Mouse (Mus musculus) spleen, postnatal 14 days (tissue): ENCODE data around the gene Prdx1.
"Not testable (repeated sequence)": the region's sequence is repeated elsewhere in the genome, so short reads cannot be mapped to it uniquely, and the experiment has no call there.

Experiments used
- DNase-seq, 2 experiments: peaks; one replicate each; pipeline ENCODE4 v3.0.0; 2021 to 2022; ENCODE audit warnings: low spot score in 2 of 2

Prdx1 gene

DNA sequence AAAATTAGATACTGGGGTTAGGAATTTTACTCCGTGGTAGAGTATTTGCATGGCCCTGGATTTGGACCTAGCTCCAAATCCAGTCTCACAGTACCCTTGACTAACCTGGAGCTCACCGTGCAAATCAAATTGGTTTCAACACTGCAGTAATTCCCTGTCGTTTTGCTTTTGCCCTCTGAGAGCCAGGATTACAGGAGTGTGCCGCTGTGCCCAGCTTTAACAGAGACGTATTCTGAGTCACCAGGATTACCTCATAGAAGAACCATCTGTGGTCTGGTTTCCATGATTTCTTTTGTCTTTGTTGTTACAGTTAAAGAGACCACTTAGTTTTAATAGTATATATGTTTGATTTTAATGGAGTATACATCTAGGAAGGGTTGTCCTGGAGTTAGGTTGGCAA is 6.2 kb upstream of the Prdx1 start:
- DNase-seq: no peak

DNA sequence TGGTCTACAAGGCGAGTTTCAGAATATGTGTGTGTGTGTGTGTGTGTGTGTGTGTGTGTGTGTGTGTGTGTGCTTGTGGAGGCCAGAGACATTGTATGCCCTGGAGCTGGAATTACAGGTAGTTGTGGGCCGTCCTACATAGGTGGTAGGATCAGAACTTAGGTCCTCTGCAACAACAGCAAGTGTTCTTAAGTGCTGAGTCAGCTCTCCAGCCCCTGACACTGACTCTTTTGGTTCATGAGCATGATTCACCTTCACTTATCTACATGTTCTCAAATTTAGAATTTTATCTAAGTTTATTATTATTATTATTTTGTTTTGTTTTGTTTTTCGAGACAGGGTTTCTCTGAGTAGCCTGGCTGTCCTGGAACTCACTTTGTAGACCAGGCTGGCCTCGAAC is 4.8 kb upstream of the Prdx1 start:
- not testable (repeated sequence) for DNase-seq

DNA sequence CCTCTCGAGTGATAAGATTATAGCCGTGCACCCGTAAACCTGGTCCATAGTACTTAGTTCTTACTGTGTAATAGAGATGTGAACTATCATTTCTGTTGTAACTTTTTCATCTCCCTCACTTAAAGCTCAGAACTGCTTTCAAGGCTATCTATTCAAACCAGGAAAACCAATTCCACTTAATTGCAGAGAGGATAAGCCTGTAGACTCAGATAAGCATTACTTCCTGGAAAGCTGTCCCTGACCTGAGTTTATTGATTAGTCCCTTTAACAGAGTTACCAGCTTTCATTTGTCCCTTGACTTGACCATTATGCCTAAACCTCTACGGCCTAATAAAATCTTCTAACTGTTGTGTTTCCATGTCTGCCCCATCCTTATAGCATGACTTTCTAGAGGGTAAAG is 1.4 kb upstream of the Prdx1 start:
- no peak for DNase-seq

DNA sequence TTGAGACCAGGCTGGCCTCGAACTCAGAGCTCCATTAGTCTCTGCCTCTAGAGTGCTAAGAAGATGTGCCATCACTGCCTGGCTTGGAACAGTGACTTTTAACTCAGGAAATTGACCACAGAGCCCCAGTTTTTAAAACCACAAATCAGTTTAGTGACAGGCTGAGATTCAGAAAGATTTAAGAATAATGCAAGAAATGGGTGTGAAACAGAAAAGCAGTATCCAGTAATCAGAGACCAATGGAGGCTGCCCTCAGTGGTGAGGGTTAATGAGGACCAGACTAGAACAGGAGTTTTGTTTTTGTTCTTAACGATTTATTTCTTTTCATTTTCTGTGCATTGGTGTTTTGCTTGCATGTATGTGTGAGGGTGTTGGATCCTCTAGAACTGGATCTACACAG is 679 bp upstream of the Prdx1 start:
- no peak for DNase-seq

DNA sequence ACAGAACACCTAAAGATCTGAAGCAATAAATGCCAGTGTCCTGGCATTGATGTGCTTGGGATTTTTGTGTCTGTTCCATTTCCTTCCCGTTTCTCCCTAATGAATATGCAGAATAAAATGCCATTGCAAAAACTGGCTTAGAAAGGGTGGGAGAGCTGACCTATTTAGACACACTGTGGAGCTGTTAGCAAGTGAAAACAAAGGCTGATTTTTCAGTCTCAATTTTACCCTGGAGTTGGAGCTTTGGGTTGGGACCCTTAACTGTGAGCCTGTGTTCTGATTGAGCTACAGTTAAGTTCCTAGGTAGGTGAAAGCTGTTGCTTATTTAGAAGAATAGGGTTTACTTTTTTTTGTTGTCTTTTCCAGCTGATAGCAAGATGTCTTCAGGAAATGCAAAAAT is 1.7 kb downstream of the Prdx1 start:
- no peak for DNase-seq

DNA sequence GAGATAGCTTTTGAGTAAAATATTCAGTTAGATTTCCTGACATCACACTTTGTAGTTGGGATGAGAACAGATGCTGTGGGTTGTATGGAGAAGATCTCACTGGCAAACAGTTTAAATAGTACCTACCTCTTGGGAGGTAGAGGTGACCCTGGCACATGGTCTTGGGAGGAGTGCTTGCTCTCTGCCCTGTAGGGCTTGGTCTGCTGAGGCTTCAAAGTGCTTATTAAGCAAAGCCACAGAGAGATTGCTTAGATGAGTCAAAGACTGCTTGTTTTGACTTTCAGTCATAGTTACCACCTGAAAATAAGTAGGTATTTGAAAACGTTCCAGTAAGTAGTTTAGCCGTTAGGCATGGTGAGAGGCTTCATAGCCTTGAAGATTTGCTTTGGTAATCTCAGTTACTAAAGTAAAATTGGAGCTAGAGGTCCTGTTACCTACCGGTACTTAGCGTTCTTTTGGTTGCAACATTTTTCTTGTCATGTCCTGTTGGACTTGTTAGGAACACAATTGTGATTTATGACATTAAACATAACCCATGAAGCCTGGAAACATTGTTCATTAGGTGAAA is 4.0 kb downstream of the Prdx1 start:
- DNase-seq: no peak

DNA sequence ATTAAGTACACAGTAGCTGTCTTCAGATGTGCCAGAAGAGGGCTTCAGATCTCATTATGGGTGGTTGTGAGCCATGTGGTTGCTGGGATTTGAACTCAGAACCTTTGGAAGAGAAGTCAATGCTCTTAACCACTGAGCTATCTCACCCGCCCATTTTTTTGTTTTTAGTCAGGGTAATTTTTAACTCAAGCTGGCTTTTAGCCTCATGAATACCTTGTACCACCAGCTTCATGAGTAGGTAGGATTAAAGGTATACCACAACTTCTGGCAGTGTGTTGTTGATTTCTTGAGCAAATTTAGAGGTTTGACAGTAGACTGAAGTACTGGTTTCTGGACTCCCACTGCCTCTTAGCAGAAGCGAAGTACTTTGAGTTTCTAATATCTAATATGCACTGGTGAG is 6.8 kb downstream of the Prdx1 start:
- no peak for DNase-seq

DNA sequence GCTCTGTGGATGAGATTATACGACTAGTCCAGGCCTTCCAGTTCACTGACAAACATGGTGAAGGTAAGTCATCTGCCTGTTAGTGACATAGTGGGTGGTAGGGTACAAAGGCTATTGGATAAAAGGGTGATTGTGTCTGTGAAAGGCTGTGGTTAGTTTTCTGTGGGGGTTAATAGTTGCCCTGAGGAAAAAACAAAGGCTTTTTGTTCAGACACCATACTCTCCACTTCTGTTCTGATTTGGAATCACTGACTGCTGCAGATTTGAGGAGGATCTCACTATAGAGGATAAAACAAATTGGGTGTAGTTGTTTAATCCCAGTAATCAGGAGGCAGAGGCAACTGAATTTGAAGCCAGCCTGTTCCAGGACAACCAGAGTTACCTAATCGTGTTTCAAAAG is 8.4 kb downstream of the Prdx1 start:
- no peak for DNase-seq

DNA sequence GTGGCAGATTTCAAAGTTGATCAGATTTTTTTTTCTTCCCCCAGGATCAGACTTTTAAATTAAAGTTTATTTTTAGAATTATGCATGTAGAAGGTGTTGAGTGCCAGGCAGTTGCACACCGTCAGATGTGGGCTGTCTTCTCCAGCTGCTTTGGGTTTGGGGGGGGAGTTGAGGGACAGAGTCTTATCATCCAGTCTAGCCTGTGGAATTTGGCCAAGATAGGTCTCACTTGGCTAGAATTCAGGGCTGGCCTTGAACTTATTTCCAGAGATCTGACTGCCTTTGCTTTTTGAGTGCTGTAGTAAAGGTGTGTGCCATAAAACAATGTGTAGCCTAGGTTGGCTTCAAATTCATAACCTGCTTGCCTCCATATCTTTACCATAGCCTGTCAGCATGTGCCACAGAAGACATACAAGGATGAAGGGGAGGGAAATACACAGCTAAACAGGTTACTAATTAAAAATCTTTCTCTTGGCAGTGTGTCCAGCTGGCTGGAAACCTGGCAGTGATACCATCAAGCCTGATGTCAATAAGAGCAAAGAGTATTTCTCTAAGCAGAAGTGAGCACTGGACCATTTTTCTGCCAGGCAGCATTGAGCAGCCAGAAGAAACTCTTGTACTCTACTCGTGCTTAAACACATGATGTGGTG is 13.5 kb downstream of the Prdx1 start:
- no peak for DNase-seq

DNA sequence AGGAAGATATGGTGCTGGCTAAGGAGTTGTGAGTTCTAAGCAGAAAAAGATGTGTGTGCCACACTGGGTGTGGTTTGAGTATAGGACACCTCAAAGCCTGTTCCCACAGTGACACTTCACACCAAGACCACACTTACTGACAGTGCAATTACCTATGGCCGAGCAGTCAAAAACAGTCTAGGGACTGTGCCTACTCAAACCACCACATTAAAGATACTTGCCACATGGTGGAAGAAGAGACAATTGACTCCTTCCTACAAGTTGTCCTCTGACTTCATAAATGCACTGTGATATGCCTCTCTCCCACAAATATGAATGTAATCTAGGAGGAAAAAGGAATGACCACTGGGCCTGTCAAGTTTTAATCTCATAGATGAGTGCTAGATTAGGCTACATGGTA is 15.6 kb downstream of the Prdx1 start:
- no peak for DNase-seq

DNA sequence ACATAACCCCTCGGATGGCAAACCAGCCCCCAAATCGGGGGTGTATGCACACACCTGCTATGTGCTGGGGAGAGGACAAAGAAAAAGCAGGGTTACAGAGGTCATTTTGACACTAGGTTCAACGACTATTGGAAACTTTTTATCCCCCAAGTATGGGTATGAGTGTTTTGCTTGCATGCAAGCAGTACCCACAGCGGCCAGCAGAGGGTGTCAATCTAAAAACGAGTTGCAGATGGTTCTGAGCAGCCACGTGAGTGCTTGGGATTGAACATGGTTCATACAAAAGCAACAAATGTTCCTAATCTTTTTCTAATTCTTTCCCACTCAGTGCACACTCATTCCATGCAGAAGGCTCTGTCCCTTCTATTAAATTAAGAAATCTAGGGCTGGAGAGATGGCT is 18.5 kb downstream of the Prdx1 start:
- DNase-seq: peak; percentile 61 to 81

DNA sequence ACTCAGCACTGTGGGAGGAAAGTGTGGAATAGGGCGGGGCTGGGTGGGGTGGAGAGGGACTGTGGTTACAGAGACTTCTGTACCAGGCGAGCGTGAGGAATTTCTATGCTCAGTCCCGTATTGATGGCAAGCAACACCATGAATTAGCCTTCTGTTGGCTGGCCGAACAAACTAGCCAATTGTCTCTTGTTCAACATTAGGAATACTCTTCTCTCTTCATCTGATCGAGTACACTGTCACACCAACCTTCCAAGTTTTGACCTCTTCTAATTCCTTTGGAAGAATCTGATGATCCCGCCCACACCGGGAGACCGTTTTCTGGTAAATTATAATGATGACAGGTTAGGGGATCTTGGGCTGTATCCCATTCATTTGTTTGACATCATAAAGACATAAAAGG is 22.3 kb downstream of the Prdx1 start:
- no peak for DNase-seq

DNA sequence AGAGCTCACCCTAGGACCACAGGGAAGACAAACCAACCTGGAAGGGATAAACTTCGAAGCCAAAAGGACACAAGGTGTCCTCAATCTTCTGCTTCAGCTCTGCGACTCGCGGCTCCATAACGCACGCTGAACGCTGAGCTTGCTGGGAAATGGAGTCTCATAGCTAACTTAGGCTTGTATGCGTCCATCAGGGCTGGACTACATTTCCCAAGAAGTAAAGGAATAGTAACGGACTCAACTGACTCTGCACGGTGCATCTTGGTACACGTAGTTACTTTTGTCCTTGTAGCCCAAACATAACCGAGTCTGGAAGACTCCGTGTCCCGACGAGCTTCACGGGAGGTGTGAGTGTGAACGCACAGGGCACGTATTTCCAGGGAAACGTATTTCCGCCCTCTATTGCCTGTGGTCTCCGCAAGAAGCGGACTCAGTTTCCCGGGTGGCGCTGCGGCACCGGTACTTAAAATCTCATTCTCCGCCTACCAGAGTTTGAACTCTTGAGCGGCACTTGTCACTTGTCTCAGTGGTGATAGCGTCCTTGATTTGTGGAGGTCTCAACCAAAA is 22.9 kb downstream of the Prdx1 start, which contains the start of the genes Mmachc and Ccdc163:
Gene Mmachc (minus strand): TSS at position 206 of the 564 bp plus-strand sequence.
Gene Ccdc163 (plus strand): TSS at position 309 of the 564 bp plus-strand sequence.
- DNase-seq: peak; percentile 57 to 73

DNA sequence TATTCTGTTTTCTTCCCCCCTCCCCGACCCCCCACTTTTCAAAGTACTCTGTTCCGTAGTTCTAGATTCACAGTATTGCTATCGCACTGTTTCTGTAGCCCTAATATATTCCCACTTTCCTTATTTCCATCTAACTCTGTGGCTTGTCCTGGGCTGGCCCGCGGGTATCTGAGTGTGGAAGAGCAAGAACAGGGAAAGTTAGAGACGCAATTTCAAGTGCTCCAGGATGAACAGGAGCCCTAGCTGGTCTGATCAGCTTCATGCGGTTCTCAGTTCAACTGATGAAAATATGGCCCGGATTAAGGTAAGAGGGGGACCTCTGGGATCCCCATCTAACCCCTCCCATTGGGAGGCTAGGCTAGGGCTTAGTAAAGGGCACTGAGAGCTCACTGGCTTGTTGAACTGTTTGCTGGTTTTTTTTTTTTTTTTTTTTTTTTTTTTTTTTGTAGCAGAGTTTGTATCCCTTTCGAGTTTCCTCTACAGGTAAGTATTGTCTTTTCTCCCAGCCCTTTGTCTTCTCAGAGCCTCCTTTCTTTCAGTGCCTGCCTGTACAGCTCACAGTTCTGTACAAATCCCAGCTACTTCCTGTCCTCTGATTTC is 23.5 kb downstream of the Prdx1 start:
- DNase-seq: no peak

DNA sequence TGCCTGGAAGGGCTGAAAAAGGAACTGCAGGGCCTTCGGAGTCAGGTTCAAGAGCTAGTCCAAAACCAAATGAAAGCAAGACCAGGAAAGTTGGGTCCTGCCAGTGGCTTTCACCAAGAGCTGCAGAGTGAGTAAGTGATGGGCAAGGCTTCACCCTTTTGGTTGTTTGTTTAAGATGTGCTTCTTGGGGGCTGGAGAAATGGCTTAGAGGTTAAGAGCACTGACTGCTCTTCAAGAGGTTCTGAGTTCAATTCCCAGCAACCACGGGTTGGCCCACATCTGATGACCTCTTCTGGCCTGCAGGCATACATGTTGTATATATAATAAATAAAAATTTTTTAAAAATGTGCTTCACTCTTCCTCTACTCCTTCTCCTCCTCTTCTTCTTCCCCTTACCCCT is 24.8 kb downstream of the Prdx1 start:
- DNase-seq: no peak

DNA sequence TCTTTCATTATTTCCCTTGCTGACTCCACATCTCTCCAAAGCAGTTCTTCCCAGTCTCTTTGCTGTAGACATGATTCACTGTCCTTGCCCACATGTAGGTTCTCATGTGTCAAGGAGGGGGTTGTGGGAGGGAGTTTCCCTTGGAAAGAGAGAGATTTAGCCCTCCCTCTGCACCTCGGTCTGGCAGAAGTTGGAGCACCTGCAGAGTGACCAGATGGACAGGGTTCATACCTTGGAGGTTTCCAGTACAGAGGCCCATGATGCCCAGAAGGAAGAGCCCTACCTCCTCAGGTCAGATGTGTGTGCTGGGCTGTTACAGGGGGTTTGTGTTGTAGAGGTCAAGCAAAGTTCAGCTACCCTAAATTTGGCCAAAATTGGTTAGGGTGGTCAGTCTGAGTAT is 27.2 kb downstream of the Prdx1 start:
- no peak for DNase-seq

DNA sequence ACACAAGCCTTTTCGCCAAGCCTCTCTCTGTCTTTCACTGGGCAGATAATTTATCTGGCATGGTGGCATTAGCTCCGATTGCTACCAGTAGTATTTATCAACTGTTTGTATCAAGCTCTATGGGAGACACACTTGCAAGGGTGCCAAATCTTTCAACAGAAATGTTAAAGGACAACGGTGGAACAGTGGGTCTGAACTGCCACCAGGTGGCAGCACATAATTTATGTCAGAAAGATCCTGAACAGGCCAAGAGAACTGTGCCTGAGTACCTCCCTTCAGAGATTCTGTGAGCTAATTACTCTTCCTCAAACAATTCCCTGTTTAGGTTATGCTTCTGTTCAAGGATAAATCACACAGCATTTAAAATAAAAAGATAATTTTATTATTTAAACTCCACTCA is 34.1 kb downstream of the Prdx1 start:
- DNase-seq: peak; percentile 15 to 61

DNA sequence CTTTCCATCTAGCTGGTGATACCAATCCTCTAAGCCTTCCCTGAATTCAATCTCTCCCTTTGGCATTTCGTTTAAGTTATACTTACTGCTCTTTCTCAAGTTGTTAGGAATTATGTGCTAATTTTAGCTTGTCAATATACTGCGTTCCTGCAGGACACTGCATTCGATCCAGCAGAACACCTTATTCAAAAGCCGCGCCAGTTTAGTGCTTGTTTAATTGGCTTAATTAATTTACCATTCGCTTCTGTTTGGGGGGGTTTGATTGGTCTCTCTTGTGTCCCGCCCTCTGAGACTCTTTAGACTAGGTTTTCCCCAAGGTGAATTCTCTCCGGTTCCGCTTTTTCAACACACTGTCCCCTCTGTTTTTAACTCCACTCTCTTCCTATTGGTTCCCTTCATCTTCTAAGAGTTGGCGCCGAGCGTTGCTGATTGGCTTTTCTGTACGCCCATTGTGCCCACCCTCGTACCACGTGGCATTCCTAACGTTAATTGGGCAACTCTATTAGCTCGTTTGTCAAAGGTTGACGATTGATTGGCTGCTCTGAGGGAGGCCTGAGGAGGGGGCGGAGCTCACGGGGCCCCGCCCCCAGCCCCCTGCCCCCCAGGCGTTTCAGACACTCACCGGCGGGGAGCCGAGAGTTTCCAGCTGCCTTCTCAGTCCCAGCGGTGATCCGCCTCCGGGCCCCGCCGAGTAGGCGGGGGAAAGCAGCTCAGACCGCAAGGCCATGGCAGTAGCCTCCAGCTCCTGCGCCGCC is 35.2 kb downstream of the Prdx1 start, which contains the start of gene Tesk2:
Gene Tesk2 (plus strand): TSS at position 606 of the 755 bp plus-strand sequence.
- peak; percentile 71 to 81 for DNase-seq

DNA sequence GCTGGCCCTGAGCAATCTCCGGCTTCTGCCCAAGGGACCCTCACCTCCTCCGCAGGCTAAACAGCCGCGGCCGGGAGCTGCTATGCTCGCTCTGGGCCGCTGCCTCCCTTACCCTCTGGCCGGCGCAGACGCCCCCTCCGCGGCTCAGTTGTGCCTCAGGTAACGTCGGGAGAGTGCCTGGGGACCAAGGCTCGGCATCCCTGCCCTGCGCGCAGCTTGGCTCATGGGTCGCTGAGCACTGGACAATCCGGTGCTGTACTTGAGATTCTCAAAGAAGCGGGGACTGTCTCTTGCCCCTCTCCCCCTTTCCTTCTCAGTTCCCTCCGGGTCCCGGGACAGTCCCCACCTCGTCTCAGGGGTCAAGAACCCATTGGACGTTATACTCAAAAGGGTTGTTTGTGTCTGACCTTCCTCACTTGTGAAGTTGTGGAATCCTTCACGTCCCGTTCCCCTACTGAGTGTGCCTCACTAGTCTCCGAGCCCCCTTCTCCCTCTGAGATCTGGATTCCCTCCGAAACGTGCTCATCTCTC is 35.8 kb downstream of the Prdx1 start:
- no peak for DNase-seq

DNA sequence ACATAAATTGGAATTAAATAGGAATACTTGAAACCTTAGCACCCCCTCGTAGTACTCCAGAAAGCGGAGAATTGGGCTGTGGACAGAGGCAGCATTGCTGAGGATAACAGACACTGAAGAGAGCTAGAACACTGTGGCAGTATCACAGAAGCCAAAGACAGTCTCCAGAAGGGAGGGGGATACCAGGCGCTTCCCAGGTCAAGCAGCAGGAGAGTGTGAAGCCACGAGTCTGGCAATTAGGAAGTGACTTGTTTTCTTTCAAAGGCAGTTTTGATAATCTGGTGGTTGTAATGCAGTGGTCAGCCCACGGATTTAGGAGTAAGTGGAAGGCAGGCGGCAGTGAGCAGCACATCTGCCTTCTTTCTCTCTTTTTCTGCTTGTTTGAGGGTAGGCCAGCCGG is 36.9 kb downstream of the Prdx1 start:
- DNase-seq: no peak

DNA sequence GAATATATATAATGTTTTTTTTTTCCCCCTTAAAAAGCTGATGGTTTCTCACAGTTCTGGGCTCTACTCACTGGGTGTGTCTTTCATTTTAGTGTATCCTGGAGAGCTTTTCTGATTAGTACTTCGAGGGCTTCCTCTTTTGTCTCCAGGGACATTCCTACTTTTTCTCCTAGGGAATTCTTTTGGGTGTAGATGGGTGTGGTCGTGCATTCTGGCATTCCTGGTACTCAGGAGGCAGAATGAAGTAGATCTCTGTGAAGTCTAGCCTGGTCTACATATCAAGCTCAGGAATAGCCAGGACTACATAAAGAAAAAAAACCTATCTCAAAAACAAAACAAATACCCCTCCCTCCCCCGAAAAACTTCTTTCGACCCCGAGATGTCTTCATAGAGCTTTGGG is 40.1 kb downstream of the Prdx1 start:
- DNase-seq: no peak

DNA sequence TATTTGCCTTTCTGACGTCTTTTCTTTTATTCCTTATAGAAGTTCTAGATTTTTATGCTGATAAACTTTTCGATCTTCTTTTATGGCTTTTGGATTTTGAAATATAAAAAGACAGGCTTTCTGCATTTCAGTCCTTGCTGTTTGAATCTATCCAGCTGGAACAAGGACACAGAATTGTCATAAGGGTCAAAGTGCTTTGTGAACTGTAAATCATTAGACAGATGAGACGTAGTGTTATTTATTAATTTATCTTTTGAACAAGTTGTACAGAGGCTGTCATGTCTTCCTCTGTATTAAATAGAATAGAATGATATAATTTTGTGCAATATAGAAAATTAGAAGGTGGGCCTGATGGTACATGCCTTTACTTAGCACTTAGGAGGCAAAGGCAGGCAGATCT is 42.1 kb downstream of the Prdx1 start:
- no peak for DNase-seq
